Mouse (Mus musculus): ENCODE measurements at regions not wholly inside any gene's neighbourhood (a gene's known extent, or its start where the extent isn't known, plus 50 kb on each side); places are given as distances from the start of the nearest gene placed in this dataset.
"Not testable (repeated sequence)": the region's sequence is repeated elsewhere in the genome, so short reads cannot be mapped to it uniquely, and the experiment has no call there.

GRCm38 (mm10) chr16:86818639-86819038, 535.3 kb upstream of the N6amt1 start:
- DNase-seq; intact Hi-C loops (cut with DNase I): not testable (repeated sequence)

- intact Hi-C loops (cut with DNase I): no loop called here
- no peak for DNase-seq
Observed at GRCm38 (mm10) chr16:86816763-86817593, 537.0 kb upstream of the N6amt1 start.

GRCm38 (mm10) chr16:86816006-86816405, 538.0 kb upstream of the N6amt1 start:
- intact Hi-C loops (cut with DNase I): no loop called here
- DNase-seq: no peak

- DNase-seq: no peak
- intact Hi-C loops (cut with DNase I): no loop called here
Observed at GRCm38 (mm10) chr16:86812692-86813091, 541.3 kb upstream of the N6amt1 start.

- no peak for DNase-seq
- intact Hi-C loops (cut with DNase I): no loop called here
Observed at GRCm38 (mm10) chr16:86808644-86809324, 545.2 kb upstream of the N6amt1 start.

GRCm38 (mm10) chr16:86806374-86806773, 547.6 kb upstream of the N6amt1 start:
- no peak for DNase-seq
- intact Hi-C loops (cut with DNase I): no loop called here

- no peak for DNase-seq
- intact Hi-C loops (cut with DNase I): no loop called here
Observed at GRCm38 (mm10) chr16:86776086-86776485, 577.9 kb upstream of the N6amt1 start.

- DNase-seq: no peak
- intact Hi-C loops (cut with DNase I): no loop called here
Observed at GRCm38 (mm10) chr16:86772586-86772985, 581.4 kb upstream of the N6amt1 start.

- intact Hi-C loops (cut with DNase I): no loop called here
- DNase-seq: no peak
Observed at GRCm38 (mm10) chr16:86768912-86769311, 585.1 kb upstream of the N6amt1 start.

- no peak for DNase-seq
- intact Hi-C loops (cut with DNase I): no loop called here
Observed at GRCm38 (mm10) chr16:86768355-86768754, 585.6 kb upstream of the N6amt1 start.

- DNase-seq: no peak
- intact Hi-C loops (cut with DNase I): no loop called here
Observed at GRCm38 (mm10) chr16:86765974-86766373, 588.0 kb upstream of the N6amt1 start.

GRCm38 (mm10) chr16:86741236-86741635, 612.7 kb upstream of the N6amt1 start:
- intact Hi-C loops (cut with DNase I): no loop called here
- DNase-seq: no peak

GRCm38 (mm10) chr16:86718982-86719771, 634.8 kb upstream of the N6amt1 start:
- no peak for DNase-seq
- intact Hi-C loops (cut with DNase I): no loop called here

- no peak for DNase-seq
- intact Hi-C loops (cut with DNase I): no loop called here
Observed at GRCm38 (mm10) chr16:86718353-86718752, 635.6 kb upstream of the N6amt1 start.

GRCm38 (mm10) chr16:86701700-86702099, 652.3 kb upstream of the N6amt1 start:
- DNase-seq: no peak
- intact Hi-C loops (cut with DNase I): no loop called here

GRCm38 (mm10) chr16:86694497-86694896, 659.5 kb upstream of the N6amt1 start:
- DNase-seq: peak; percentile 75
- intact Hi-C loops (cut with DNase I): no loop called here

GRCm38 (mm10) chr16:86659154-86659553, 694.8 kb upstream of the N6amt1 start:
- DNase-seq: no peak
- intact Hi-C loops (cut with DNase I): no loop called here

GRCm38 (mm10) chr16:86647316-86647715, 706.7 kb upstream of the N6amt1 start:
- intact Hi-C loops (cut with DNase I): loop anchor here (5.0 kb wide), 2 partner anchors 235 to 600 kb away; no protein-coding TSS in a partner anchor

GRCm38 (mm10) chr16:86646753-86647152, 707.2 kb upstream of the N6amt1 start:
- DNase-seq: no peak
- intact Hi-C loops (cut with DNase I): loop anchor here (5.0 kb wide), 2 partner anchors 236 to 601 kb away; no protein-coding TSS in a partner anchor

More at GRCm38 (mm10) chr16:86647316-86647715, 706.7 kb upstream of the N6amt1 start:
- no peak for DNase-seq

- intact Hi-C loops (cut with DNase I): loop anchor here (5.0 kb wide), 2 partner anchors 237 to 602 kb away; no protein-coding TSS in a partner anchor
- no peak for DNase-seq
Observed at GRCm38 (mm10) chr16:86645436-86645835, 708.5 kb upstream of the N6amt1 start.

- intact Hi-C loops (cut with DNase I): loop anchor here (5.0 kb wide), 2 partner anchors 237 to 602 kb away; no protein-coding TSS in a partner anchor
- DNase-seq: no peak
Observed at GRCm38 (mm10) chr16:86644912-86645312, 709.1 kb upstream of the N6amt1 start.

All from left cerebral cortex, postnatal 4 days (tissue).